Mouse (Mus musculus) forebrain, embryonic 14.5 days (tissue): ENCODE measurements around the gene Gnpnat1. TPM values are rescaled to one million over a fixed set of nuclear protein-coding genes. Genes with fewer than 3 reads are reported as not detected.
A peak's percentile ranks its signal among the peaks of the same experiment; 100 is the strongest.

ENCODE experiments used
- ATAC-seq: fragments of 200-750 bp; cut with Nextera tagmentation; 2 replicates; pipeline ENCODE4 v1.8.0; 2017; ENCODE audit warnings: mild to moderate bottlenecking, moderate library complexity
- DNase-seq: peaks from one replicate; pipeline ENCODE4 v3.0.0-alpha.2; 2015; ENCODE audit warnings: low spot score
- H3K27ac ChIP-seq: fragments of 300-500 bp; sonication (generic); 2 replicates; pipeline ENCODE4 v1.5.1; 2014; ENCODE audit warnings: low read depth, mild to moderate bottlenecking, control low read depth, low read length, moderate library complexity
- H3K27me3 ChIP-seq: fragments of 300-500 bp; sonication (generic); replicated peaks from 2 replicates; pipeline ENCODE4 v1.6.1; 2014; ENCODE audit warnings: low read length, control low read depth, mixed read lengths; ENCODE audit not compliant: control insufficient read depth, insufficient read depth
- H3K36me3 ChIP-seq: fragments of 300-500 bp; sonication (generic); 2 replicates; pipeline ENCODE4 v1.6.1; 2014; ENCODE audit warnings: low read length, control low read depth; ENCODE audit not compliant: control insufficient read depth, insufficient read depth
- H3K4me1 ChIP-seq: fragments of 300-500 bp; sonication (generic); 2 replicates; pipeline ENCODE4 v1.6.1; 2014; ENCODE audit warnings: antibody characterized with exemption, low read length, control low read depth; ENCODE audit not compliant: control insufficient read depth, insufficient read depth
- H3K4me2 ChIP-seq: fragments of 300-500 bp; sonication (generic); 2 replicates; pipeline ENCODE4 v1.6.1; 2014; ENCODE audit warnings: mild to moderate bottlenecking, control low read depth, low read length
- H3K4me3 ChIP-seq: fragments of 300-500 bp; sonication (generic); 2 replicates; pipeline ENCODE4 v1.5.1; 2014; ENCODE audit warnings: low read depth, low read length, control low read depth
- H3K9ac ChIP-seq: fragments of 300-500 bp; sonication (generic); 2 replicates; pipeline ENCODE4 v1.6.1; 2014; ENCODE audit warnings: mild to moderate bottlenecking, low read length, control low read depth, moderate library complexity
- H3K9me3 ChIP-seq: fragments of 300-500 bp; sonication (generic); replicated peaks from 2 replicates; pipeline ENCODE4 v1.6.1; 2016; ENCODE audit warnings: low read length, control low read depth, mixed read lengths; ENCODE audit not compliant: control insufficient read depth
- WGBS: fragments of 180-500 bp; shearing (Covaris S2); extraction: QIAGEN DNeasy Blood & Tissue Kit; methylation state at CpG from one replicate; pipeline ENCODE4 v1.1.7; 2014; 5-methylcytosine and 5-hydroxymethylcytosine counted together
- polyA plus RNA-seq: library from polyadenylated mRNA; unstranded; fragments of >200 nt; fragmentation: Nextera tagmentation; extraction: Ambion mirVana; gene quantifications from 2 replicates; pipeline ENCODE4 v1.2.1, GENCODE M21; 2014

The Gnpnat1 gene
- polyA plus RNA-seq, 1 experiment from 2014 or later = 29.5 TPM

- Histone ChIP-seq H3K36me3 (peaks cover 5% of the 10 kb centered on the region; the same call in 1 of the 2 replicates), H3K4me1 (peaks cover 3% of the 10 kb centered on the region; the same call in 1 of the 2 replicates), H3K4me2 (peak overlapping the region; percentile 84), H3K27ac (no peak overlapping the region), H3K9ac (no peak overlapping the region), H3K9me3 (no peaks in the 10 kb centered on the region), H3K27me3 (no peaks in the 10 kb centered on the region), H3K4me3 (peak overlapping the region; percentile 73; the same call in 1 of the 2 replicates)
- ATAC-seq (no peak), DNase-seq (no peak)
- WGBS = 18% methylated on average over 2 of the region's 2 CpGs
Observed at GRCm38 (mm10) chr14:45387480-45387879, 17.2 kb downstream of the Gnpnat1 start.

GRCm38 (mm10) chr14:45385596-45385995 lies 19.1 kb downstream of the Gnpnat1 start:
- ATAC-seq (no peak), DNase-seq (no peak)
- Histone ChIP-seq H3K27me3 (no peaks in the 10 kb centered on the region), H3K27ac (no peak overlapping the region), H3K4me1 (peaks cover 3% of the 10 kb centered on the region; the same call in 1 of the 2 replicates), H3K4me3 (no peak overlapping the region), H3K4me2 (no peak overlapping the region), H3K9ac (no peak overlapping the region), H3K36me3 (peaks cover 8% of the 10 kb centered on the region; the same call in 1 of the 2 replicates), H3K9me3 (no peaks in the 10 kb centered on the region)
- WGBS = 93% methylated on average over 2 of the region's 2 CpGs

GRCm38 (mm10) chr14:45382912-45383311 lies 21.8 kb downstream of the Gnpnat1 start:
- Histone ChIP-seq H3K4me2 (no peak overlapping the region), H3K27ac (no peak overlapping the region), H3K9ac (no peak overlapping the region), H3K4me1 (0 out of 2 replicates have a peak, but pooled peaks cover 2% of the 10 kb centered on the region), H3K27me3 (no peaks in the 10 kb centered on the region), H3K36me3 (peaks cover 25% of the 10 kb centered on the region), H3K9me3 (no peaks in the 10 kb centered on the region), H3K4me3 (no peak overlapping the region)
- ATAC-seq (no peak), DNase-seq (no peak)
- 86% methylated on average over 4 of the region's 4 CpGs for WGBS

GRCm38 (mm10) chr14:45380756-45381155 lies 24.0 kb downstream of the Gnpnat1 start:
- WGBS = 73% methylated on average over 6 of the region's 6 CpGs
- no peak for ATAC-seq
- no peak for DNase-seq

GRCm38 (mm10) chr14:45378771-45379170 lies 25.9 kb downstream of the Gnpnat1 start:
- no peak overlapping the region for H3K4me3 ChIP-seq
- no peak overlapping the region for H3K4me2 ChIP-seq
- H3K27me3 ChIP-seq = no peaks in the 10 kb centered on the region
- WGBS = 95% methylated on average over 3 of the region's 3 CpGs
- no peaks in the 10 kb centered on the region for H3K4me1 ChIP-seq
- no peak overlapping the region for H3K9ac ChIP-seq
- H3K27ac ChIP-seq = no peak overlapping the region
- peaks cover 25% of the 10 kb centered on the region for H3K36me3 ChIP-seq
- ATAC-seq = no peak
- H3K9me3 ChIP-seq = no peaks in the 10 kb centered on the region
- no peak for DNase-seq

More at GRCm38 (mm10) chr14:45380756-45381155, 24.0 kb downstream of the Gnpnat1 start:
- Histone ChIP-seq H3K9me3 (no peaks in the 10 kb centered on the region), H3K4me3 (no peak overlapping the region), H3K27ac (no peak overlapping the region), H3K9ac (no peak overlapping the region), H3K4me1 (no peaks in the 10 kb centered on the region), H3K4me2 (no peak overlapping the region), H3K36me3 (peaks cover 25% of the 10 kb centered on the region), H3K27me3 (no peaks in the 10 kb centered on the region)

GRCm38 (mm10) chr14:45365196-45365587 lies 39.5 kb downstream of the Gnpnat1 start:
- Histone ChIP-seq H3K27ac (peak overlapping the region; percentile 71), H3K4me1 (0 out of 2 replicates have a peak, but pooled peaks cover 3% of the 10 kb centered on the region), H3K4me3 (no peak overlapping the region), H3K36me3 (peaks cover 9% of the 10 kb centered on the region), H3K4me2 (0 out of 2 replicates have a peak overlapping the region, but pooled peaks have one; percentile 24), H3K27me3 (no peaks in the 10 kb centered on the region), H3K9me3 (no peaks in the 10 kb centered on the region), H3K9ac (no peak overlapping the region; the same call in 1 of the 2 replicates)
- ATAC-seq (peak; percentile 32; the same call in 1 of the 2 replicates), DNase-seq (no peak)
- WGBS = 89% methylated on average over 6 of the region's 6 CpGs

- DNase-seq (peak; percentile 66), ATAC-seq (peak; percentile 82)
- H3K9ac ChIP-seq = peak overlapping the region; percentile 35
- peaks cover 4% of the 10 kb centered on the region; the same call in 1 of the 2 replicates for H3K36me3 ChIP-seq
- WGBS = 53% methylated on average over 16 of the region's 16 CpGs
- no peaks in the 10 kb centered on the region for H3K27me3 ChIP-seq
- H3K27ac ChIP-seq = peak overlapping the region; percentile 71
- no peak overlapping the region for H3K4me3 ChIP-seq
- H3K9me3 ChIP-seq = no peaks in the 10 kb centered on the region
- H3K4me1 ChIP-seq = 0 out of 2 replicates have a peak, but pooled peaks cover 3% of the 10 kb centered on the region
- peak overlapping the region; percentile 24; the same call in 1 of the 2 replicates for H3K4me2 ChIP-seq
Observed at GRCm38 (mm10) chr14:45364211-45365195, 40.2 kb downstream of the Gnpnat1 start.

- Histone ChIP-seq H3K9ac (peak within 1 kb of the TSS; percentile 81), H3K27me3 (no peaks in the 10 kb centered on the region), H3K4me1 (peaks cover 6% of the 10 kb centered on the region; the same call in 1 of the 2 replicates), H3K9me3 (no peaks in the 10 kb centered on the region), H3K27ac (peak within 1 kb of the TSS; percentile 44; the same call in 1 of the 2 replicates), H3K36me3 (peaks cover 24% of the 10 kb centered on the region), H3K4me3 (peak within 1 kb of the TSS; percentile 67), H3K4me2 (peak within 1 kb of the TSS; percentile 75)
- WGBS = under 1% methylated on average over 61 of the region's 93 CpGs
- DNase-seq (peak; percentile 94), ATAC-seq (peak; percentile 99)
Observed at GRCm38 (mm10) chr14:45350931-45351859, 53.5 kb downstream of the Gnpnat1 start, which contains the start of gene Styx. Gene Styx (plus strand): TSS chr14:45351093.
